Mouse (Mus musculus) adrenal gland, adult 8-10 months (tissue): ENCODE results near the gene D630045J12Rik. TPM values are rescaled to one million over a fixed set of nuclear protein-coding genes. Genes with fewer than 3 reads are reported as not detected.

Experiments
- DNase-seq: peaks from one replicate; pipeline ENCODE4 v3.0.0; 2022
- total RNA-seq, 4 experiments: library from RNA; stranded (reverse); gene quantifications; 2 replicates each; pipeline ENCODE4 v1.2.4; 2022

Gene D630045J12Rik
- total RNA-seq, 4 experiments from 2014 or later, result 3.5 to 7.2 (median 5.5) TPM

DNA sequence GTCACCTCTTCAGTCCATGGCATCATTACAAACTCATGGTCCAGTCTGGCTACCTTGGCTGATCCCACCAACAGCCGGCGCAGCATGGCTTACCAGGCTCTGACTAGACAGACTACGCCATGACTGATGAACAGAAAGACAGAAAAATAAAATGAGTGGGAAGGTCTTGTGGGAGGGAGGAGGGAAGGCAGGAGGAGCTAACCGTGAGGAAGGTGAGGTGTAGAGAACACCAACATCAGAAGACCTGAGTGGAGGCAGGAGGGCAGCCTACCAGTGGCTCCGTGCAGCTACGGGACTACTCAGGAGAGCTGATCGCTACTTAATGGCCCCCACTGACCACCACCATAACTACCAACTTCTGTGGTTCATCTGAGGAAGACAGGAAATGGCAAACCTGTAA is 60.9 kb downstream of the D630045J12Rik start:
- DNase-seq, result no peak

DNA sequence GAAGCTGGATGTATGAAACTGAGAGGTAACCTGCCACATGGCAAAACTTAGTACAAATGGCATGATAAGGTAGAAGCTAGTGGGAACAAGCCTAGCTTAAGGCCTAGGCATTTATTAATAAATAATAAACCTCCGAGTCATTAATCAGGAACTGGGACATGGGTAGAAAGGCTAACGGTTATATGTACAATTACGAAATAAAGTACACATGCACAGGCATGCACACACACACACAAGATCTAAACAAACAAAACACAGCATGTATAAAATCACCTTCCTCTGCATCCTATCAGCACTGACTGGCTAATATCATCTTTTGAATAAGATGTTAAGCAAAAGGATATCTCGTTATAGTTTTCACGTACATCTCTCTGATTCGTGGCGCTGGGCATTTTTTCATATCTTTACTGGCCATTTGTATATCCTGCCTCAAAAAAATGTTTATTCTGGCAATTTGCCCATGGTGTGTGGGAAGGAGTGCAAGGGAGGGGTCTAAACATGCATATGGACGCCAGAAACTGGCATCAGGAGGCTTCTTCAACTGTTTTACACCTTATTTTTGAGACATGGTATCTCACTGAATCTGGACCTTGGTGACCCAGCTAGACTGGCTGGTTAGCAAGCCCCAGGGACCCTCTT is 67.4 kb downstream of the D630045J12Rik start:
- DNase-seq, result no peak

DNA sequence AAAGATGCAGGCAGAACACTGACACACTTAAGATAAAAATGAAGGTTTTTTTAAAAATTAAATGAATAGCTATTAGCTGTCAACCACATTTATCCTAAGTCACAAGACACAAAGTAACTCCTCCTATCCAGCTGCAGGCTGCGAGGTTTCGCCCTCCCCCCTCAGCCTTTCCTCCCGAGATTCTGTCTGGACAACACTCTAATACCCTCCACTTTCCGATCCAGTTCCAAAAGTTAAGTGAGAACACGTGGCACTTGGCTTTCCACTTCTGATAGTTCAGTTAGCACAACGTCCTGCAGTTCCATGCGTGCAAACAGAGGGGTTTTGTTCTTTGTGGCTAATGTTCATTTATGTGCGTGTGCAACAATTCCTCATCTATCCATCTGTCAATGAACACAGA is 69.0 kb downstream of the D630045J12Rik start:
- no peak for DNase-seq

DNA sequence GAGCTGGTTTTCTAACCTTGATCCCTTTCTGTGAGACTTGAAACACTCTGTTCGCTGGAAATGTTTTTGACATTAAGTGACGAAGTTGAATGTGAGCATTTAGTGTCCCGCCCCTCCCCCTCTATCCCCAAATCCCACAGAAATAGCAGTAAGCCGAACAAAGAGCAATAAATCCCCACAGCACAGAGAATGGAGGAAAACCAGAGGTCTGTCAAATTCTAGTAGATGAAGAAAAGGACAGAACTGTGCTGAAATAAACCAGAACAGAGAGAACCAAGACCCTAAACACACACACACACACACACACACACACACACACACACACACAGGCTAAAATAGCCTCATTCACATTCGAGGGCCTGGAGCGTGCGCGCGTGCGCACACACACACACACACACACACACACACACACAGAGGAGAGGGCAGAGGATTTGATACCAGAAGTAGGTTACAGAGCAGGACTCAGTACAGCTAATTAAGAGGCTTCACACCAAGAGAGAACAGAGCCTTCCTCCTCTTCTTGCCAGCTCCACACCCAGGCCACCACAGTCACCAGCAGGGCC is 72.0 kb downstream of the D630045J12Rik start:
- no peak for DNase-seq

DNA sequence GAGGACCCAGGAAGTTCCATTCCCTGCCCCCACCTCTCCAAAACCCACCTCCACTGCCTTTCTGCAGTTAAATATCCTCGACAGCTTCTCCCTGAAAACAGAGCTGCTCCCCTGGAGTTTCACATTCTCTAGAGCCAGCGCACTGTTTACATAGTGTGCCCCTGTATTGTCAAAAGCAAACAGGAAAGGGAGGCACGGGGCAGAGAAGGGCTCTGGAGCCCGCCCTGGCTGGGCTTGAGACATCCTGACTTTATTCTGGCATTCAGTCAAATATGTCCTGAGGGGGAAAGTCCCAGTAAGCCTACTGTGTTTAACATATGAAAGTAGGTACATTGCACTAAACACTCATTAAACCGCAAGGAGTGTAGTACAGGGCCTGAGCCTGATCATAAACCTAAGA is 73.1 kb downstream of the D630045J12Rik start:
- no peak for DNase-seq

DNA sequence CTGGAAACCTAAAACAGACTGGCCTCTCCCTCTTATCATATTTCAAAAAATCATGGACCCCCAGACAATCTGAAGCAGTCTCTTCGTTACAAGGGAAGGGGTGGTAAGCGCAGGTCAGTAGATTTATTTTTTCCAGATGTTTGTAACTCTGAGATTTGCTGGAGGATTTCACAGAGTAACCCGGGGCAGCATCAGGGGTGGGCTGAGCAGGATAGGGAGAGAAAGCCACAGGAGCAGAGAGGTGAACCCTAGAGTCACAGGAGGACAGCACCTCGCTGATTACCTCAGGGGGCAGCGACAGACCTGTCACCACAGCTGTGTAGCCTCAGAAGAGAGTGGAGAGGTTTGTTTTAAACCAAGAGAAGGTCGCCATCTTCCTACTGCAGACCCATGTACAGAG is 88.4 kb downstream of the D630045J12Rik start:
- DNase-seq, result no peak

DNA sequence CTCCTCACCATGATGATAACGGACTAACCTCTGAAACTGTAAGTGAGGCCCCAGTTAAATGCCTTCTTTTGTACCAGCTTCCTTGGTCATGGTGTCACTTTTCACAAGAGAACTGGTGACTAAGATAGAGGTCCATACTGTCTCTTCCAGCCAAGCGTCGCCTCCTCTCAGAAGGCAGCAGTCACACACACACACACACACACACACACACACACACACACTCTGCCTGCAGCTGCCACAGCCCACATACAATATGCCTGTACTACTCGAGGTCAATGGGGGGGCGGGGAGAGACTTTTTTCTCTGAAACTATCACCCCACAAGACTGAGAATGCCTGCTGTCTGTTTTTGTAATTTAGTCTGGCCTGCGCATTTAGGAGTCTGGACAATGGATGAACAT is 89.1 kb downstream of the D630045J12Rik start:
- no peak for DNase-seq

DNA sequence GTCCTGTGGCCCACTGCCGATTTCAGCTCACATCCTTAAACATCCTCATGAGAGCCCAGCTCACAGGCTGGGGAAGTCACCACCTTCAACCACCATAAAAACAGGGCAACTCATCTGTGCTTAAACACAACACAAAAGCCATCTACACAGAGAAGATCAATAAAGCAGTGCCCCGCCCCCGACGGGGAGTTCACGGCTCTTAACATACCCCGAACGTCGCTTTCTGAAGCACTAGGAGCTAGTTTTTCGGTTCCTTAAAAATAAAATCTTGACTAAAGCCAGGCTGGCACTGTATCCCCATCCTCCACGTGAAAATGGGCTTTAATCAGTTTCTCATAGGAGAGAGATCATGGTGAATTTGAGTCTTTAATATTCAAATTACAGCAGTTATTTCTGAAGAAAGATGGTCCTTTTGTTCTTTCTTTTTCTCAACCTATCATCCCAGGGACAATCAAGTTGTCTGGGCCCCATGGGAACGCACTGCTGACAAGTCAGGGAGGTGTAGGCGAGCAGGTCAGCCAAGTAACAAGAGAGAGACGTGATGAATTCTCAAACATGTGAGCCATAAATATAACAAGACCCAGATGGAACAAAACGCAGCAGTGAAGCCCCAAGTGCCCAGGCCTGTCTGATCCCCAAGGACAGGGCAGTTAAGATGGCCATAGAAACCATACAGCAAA is 90.8 kb downstream of the D630045J12Rik start:
- DNase-seq, result no peak

DNA sequence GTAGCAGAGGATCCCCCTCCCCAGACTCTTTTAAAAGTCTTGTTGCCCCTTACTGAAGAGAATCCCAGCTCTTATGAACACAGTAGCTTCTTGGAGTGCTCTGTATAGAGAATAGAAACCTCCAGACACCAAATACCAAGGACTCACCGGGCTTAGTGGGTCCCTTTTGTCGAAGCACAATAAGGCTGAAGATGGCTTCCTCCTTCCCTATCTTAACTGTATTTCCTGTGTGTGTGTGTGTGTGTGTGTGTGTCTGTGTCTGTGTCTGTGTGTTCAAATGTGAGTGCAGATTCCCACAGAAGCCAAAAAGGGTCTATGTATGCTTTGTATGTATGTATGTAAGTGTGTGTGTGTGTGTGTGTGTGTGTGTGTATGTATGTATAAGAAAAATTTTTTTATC is 93.3 kb downstream of the D630045J12Rik start:
- DNase-seq, result no peak

DNA sequence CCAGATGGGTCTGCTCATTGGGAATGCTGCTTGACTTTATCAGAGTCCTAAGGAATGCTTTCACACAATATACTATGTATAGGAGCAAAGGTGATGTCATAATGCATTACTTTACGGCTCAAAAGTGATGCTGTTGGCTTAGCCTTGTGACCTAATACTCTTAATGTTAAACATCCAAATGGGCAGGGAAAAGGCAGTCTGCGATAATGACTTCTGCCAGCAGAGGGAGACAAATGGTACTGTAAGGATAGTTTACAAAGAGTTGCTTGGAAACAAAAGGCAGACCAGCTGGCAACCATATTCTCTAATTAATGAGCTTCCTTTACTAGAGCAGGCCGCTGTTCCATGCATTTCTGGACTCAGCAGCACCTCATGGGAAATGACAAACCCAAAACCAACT is 93.7 kb downstream of the D630045J12Rik start:
- DNase-seq, result peak; percentile 60

DNA sequence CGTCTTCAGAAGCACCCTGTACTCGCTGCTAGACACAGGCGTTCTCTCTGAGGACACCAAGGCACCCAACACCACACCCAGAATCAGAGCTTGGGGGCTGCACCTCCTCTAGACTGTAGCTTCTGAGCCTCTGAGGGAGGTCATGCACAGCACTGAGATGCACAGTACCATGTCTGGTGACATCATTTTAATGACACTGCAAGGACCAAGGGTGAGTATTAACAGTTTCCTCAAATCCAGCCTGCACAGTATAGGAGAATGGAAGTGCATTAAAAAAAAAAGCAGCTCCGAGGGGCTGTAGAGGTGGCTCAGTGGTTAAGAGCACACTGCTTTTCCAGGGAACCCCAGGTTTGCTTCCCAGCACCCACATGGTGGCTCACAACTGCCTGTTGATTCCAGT is 94.2 kb downstream of the D630045J12Rik start:
- DNase-seq, result no peak

DNA sequence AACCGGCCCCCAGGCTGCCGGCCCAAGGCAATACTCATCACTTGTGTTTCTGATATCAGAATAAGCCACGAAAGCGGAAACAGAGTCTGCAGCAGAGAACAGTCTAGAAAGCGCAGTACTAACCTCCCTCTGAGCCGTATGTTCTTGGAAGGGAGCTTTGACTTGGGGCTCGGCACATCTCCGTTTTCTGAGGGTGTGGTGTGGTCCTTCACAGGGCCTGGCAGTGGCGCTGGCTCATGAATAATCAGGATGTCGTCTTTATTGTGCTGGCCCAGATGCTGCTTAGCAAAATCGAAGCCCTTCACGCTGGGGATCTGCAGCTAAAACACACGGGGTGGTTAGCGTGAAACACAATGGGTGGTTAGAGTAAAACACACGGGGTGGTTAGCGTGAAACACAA is 95.9 kb downstream of the D630045J12Rik start:
- DNase-seq, result no peak

DNA sequence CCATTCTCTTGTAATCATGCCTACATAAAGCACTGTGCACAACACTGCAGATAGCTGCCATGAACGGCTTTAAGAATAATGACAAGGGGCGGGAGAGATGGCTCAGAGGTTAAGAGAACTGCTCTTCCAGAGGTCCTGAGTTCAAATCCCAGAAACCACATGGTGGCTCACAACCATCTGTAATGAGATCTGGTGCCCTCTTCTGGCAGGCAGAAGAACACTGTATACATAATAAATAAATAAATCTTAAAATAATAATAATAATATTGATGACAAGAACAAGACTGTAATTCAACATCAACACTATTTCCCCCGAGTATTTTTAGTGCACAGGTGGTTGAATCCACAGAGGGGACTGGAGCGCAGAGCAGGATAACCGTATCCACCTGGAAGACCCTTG is 97.6 kb downstream of the D630045J12Rik start:
- DNase-seq, result no peak

DNA sequence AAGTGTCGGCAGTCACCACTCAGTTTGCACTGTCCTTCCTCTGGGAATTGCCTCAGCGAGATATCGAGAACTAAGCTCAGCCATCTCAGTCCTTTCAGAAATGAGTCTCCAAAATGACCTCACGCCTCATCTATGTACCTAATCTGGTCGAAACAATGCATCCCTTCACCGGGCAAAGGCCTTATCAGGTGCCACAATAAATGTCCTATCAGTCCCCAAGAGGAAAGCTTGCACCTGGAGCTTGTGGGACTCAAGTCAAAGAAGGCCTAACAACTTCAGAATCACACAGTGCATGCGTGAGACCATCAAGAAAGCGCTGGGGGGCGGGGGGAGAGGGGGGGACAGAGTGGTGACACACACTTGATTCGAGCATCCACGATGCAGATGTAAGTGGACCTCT is 101.5 kb downstream of the D630045J12Rik start:
- no peak for DNase-seq

DNA sequence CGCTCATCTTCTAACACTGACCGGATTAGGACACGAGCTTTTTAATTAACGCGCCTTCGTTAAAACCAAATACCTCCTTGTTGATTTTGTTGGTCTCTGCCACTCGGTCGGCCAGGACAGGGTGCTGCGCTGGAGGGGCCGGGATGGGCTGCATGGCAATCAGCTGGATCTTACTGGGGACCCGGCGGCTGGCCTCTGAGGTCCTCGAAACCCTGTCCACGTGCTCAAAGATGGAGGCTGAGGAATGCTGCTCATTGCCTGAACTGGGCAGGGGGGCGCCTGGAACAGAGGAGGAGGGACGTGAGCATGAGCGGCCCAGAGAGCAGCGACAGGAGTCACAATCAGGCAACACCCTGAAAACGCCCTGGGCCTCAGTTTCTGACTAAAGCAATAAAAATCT is 104.3 kb downstream of the D630045J12Rik start:
- DNase-seq, result no peak

DNA sequence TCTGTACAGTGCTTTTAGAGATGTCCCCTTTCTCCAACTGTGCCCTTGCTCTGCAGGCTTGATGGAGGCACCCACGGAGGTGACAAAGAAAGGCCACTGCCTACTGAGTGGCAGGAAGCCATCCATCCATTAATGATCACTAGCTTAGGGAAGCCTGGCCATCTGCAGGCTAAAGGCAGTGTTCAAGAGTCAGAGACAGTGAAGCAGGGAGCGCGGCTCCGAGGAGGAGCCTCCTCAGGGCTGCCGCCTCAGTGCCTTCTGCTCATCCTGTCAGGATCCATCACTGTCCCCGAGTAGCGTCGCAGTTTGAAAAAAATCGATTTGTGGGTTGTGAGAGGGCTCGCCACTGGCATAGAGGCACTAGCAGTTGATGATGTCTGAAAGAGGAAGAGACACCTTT is 105.2 kb downstream of the D630045J12Rik start:
- no peak for DNase-seq

DNA sequence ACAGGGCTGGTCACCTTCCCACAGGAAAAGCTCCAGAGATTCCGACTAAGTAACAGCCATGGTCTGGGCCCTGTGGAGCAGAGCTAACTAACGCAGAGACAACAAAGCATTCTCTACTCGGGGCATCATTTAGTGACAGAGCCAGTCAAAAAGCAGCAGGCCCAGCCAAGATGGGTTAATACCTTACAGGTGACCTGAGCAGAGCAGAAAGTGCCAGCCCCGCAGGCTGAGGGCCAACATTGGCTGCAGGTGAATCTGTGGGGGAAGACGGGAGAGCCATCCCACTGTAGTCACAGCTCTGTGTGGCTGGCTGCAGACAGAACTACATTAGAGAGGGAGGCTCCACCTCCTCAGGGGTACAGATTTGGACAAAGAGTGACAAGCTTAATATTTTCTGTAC is 106.5 kb downstream of the D630045J12Rik start:
- no peak for DNase-seq

DNA sequence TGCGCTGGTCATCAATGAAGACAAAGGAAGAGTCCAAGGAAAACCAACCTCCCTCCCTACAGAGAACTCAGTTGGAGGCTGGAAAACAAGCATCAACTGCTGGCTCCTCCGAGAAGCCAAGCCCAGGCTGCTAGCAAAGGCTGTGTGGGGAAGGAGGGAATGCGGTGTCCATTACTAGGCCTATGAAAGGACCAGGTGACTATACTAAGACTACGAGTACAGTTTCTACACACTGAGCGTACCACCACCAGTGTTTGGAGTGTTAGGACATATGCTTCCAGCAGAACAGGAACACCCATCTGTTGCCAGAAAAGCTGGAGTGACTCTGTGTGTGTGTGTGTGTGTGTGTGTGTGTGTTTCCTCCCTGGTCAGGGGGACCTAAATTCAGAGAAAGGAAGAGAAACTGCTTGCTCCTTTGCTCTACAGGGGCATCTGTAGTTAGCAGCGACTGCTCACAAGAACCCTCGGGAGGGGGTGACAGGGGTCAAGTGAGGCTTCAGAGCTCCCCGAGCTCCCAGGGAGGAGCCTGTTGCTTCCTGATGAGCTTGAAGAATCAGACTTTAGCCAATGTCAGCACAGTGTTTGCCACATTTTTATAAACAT is 108.2 kb downstream of the D630045J12Rik start:
- DNase-seq, result no peak

DNA sequence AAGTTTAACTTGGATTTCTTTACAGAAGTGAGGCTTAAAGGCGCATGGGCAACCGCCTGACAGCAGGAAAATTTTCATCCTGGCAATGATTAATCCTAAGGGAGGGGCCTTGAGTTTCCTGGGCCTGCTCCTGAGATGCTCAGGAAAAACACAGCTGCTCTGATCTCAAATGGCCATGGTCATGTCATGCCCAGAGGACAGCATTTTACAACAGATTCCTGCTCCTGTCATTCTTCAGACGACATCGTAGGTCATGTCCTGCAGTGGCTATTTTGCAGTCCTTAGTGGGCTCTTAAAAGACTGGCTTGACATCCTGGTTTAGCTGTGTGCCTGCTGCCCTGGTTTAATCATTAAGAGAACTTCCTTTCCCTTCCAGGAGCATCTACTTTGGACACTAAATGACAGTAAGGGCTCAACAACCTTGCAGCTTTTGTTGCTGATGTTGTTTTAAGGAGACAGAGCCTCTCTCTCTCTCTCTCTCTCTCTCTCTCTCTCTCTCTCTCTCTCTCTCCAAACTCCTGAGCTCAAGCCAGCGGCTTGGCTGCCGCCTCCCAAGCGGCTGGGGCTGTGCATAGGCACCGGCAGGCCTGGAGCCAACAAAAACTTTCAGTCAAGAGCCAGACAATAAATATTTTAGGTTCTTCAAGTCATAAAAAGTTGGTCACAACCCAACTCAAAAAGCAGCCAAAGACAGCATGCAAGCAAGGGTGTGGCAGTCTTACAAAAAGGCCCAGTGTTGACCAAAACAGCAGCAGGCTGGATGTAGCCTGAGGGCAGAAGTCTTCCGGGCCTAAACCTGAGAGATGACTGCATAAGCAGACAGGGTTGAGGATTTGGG is 109.4 kb downstream of the D630045J12Rik start:
- peak; percentile 47 for DNase-seq

DNA sequence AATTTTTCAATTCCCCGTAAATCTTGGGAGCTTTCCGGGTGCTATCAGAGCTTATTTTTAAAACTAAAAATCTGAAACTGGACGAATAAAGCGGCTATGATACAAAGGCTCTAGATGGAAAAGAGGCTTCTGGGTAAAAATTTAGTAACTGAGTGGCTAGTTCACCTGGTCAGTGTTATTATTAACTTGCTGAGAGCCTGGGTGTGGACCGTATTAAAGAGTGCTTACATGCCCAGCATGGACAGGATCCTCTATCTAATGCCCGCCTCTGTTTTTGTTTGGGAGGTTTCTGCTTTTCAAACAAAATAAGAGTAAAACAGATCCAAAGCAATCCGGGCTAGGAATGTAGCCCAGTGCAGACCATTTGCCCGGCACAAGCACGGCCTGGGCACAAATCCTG is 113.4 kb downstream of the D630045J12Rik start:
- no peak for DNase-seq

DNA sequence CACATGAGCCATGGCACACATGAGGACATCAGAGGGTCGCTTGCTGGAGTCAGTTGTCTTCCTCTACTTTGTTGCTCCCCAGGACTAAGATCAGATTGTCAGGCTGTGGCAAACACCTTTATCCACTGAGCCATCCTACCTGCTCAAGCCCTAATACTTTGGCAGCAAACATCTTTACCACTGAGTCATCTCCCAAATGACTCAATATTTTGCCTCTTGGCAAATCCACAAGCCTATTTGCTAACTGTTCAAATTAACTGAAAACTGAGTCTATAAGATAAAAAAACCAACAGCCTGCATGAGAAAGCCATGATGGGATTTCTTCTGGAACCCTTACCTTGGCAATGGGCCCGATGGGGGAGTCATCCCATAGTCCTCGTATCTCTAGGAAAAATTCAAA is 114.7 kb downstream of the D630045J12Rik start:
- no peak for DNase-seq

DNA sequence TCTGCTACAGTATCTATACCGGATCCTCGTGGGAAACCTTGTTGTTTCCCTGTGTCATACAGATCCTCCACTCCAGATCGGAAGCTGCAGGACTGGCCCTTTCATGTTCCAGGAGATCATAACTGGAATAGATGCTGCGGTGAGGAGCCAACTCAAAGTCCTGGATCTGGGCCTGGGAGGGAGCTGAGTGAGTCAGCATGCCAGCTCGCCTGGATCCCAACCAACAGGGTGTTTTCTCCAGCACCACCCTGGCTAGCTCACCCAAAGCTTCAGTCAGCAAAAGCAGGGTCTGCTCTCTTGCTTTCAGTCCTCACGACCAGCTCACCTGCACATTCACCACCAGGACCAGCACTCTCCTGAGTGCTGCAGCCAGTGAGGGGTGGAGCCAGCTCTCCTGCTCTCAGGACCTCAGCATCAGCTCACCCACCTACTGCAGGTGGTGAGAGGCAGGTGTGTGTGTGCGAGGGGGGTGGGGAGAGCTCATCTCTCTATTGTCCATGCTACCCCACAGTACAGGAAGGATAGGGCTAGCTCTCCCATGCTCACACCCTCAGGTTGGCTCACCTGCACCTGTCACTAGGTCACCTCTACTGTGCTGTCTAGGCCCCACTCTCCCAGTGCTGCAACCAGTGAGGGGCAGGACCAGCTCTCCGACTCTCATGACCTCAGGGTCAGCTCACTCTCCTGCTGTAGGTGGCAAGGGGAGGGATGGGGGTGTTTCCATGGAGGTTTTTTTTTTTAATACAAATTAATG is 118.8 kb downstream of the D630045J12Rik start:
- DNase-seq, result peak; percentile 21
